Mouse (Mus musculus) liver, embryonic 14.5 days (tissue): Measurements from ENCODE around the gene Hmbs. TPM values are rescaled to one million over a fixed set of nuclear protein-coding genes. Genes with fewer than 3 reads are reported as not detected.

Experiments
- ATAC-seq: fragments of 200-750 bp; cut with Nextera tagmentation; 2 replicates; pipeline ENCODE4 v1.8.0; 2017; ENCODE audit warnings: moderate number of reproducible peaks, mild to moderate bottlenecking, moderate library complexity; ENCODE audit not compliant: insufficient read depth
- DNase-seq, 3 experiments: peaks; one replicate each; pipeline ENCODE4 v3.0.0-alpha.2; 2012 to 2013; ENCODE audit warnings: low read depth in 3 of 3, low spot score in 3 of 3
- H3K27ac ChIP-seq: fragments of 300-500 bp; sonication (generic); 2 replicates; pipeline ENCODE4 v1.5.1; 2014; ENCODE audit warnings: moderate library complexity, mild to moderate bottlenecking, control low read depth, inconsistent platforms
- H3K27me3 ChIP-seq: fragments of 300-500 bp; sonication (generic); 2 replicates; pipeline ENCODE4 v1.6.1; 2014; ENCODE audit warnings: mild to moderate bottlenecking, low read length, moderate library complexity; ENCODE audit not compliant: control insufficient read depth, insufficient read depth
- H3K36me3 ChIP-seq: fragments of 300-500 bp; sonication (generic); replicated peaks from 2 replicates; pipeline ENCODE4 v1.6.1; 2014; ENCODE audit warnings: low read depth; ENCODE audit not compliant: control insufficient read depth, insufficient read depth
- H3K4me1 ChIP-seq, 2 experiments: fragments of 200-500 bp in 1 of 2; fragments of 300-500 bp in 1 of 2; sonication (generic) in 1 of 2; replicated peaks; 2 replicates each; pipeline ENCODE4 v1.6.1; 2012 to 2014; ENCODE audit warnings: antibody characterized with exemption in 1 of 2, inconsistent platforms in 1 of 2, low read length in 1 of 2; ENCODE audit not compliant: control insufficient read depth in 2 of 2, insufficient read depth in 2 of 2
- H3K4me2 ChIP-seq: fragments of 300-500 bp; sonication (generic); 2 replicates; pipeline ENCODE4 v1.6.1; 2014; ENCODE audit warnings: low read depth, mild to moderate bottlenecking, control low read depth, moderate library complexity
- H3K4me3 ChIP-seq, 2 experiments: fragments of 200-500 bp in 1 of 2; fragments of 300-500 bp in 1 of 2; sonication (generic) in 1 of 2; 2 replicates each; pipeline ENCODE4 v1.5.1; 2012 to 2014; ENCODE audit warnings: low read depth in 2 of 2, low read length in 2 of 2, mild to moderate bottlenecking in 2 of 2, control low read depth in 1 of 2, inconsistent platforms in 1 of 2, moderate library complexity in 1 of 2; ENCODE audit not compliant: insufficient read depth in 1 of 2
- H3K9ac ChIP-seq: fragments of 300-500 bp; sonication (generic); replicated peaks from 2 replicates; pipeline ENCODE4 v1.6.1; 2014; ENCODE audit warnings: mild to moderate bottlenecking, control low read depth, moderate library complexity
- H3K9me3 ChIP-seq: fragments of 300-500 bp; sonication (generic); 2 replicates; pipeline ENCODE4 v1.6.1; 2016; ENCODE audit warnings: low read length, mixed read lengths; ENCODE audit not compliant: control insufficient read depth
- CTCF ChIP-seq: IDR thresholded peaks from 2 replicates; pipeline ENCODE4 v1.5.1; 2016; ENCODE audit warnings: antibody characterized with exemption, low read depth, control low read depth
- EP300 ChIP-seq: IDR thresholded peaks from 2 replicates; pipeline ENCODE4 v1.6.1; 2016; ENCODE audit warnings: antibody characterized with exemption, low read depth
- WGBS: fragments of 180-500 bp; shearing (Covaris S2); extraction: QIAGEN DNeasy Blood & Tissue Kit; methylation state at CpG from one replicate; pipeline ENCODE4 v1.1.7; 2014; ENCODE audit not compliant: insufficient replicate concordance; 5-methylcytosine and 5-hydroxymethylcytosine counted together
- polyA plus RNA-seq, 2 experiments: library from polyadenylated mRNA; depleted of rRNA in 1 of 2; stranded (reverse) in 1 of 2; unstranded in 1 of 2; fragments of >200 nt; fragmentation: Nextera tagmentation in 1 of 2; extraction: Ambion mirVana in 1 of 2; gene quantifications; 2 replicates each; pipeline versions ENCODE4 v1.2.1 to v1.2.3; 2012 to 2014

Gene Hmbs
- polyA plus RNA-seq, 2 experiments = 876 to 1,376 TPM

DNA sequence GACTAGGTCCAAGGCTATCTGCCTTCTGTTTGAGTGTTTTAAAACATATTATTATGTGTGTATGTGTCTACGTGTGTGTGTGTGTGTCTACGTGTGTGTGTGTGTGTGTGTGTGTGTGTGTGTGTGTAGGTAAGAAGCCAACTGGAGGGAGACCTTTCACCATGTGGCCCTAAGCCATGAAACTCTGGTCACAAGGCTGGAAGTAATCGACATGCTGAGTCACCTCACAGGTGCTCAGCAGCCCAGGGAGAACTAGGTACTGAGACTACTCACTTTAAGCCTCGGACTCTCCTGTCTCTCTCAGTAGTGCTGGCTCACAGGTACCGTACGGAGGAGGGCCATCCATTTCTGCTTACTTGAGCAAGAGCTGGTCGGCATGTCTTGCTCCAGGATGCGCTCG is 3.1 kb upstream of the Hmbs start:
- H3K4me3 ChIP-seq = no peak overlapping the region
- H3K27me3 ChIP-seq = no peaks in the 10 kb centered on the region
- no peak overlapping the region for H3K9ac ChIP-seq
- peaks cover 12 to 14% of the 10 kb centered on the region in 2 experiments for H3K4me1 ChIP-seq
- H3K4me2 ChIP-seq = no peak overlapping the region
- no peak overlapping the region for H3K27ac ChIP-seq
- TF ChIP-seq CTCF = no peak
- TF ChIP-seq EP300 = no peak
- DNase-seq = no peak
- WGBS = 88% methylated on average over 9 of the region's 9 CpGs
- H3K9me3 ChIP-seq = no peaks in the 10 kb centered on the region
- no peak for ATAC-seq
- peaks cover 31% of the 10 kb centered on the region for H3K36me3 ChIP-seq

DNA sequence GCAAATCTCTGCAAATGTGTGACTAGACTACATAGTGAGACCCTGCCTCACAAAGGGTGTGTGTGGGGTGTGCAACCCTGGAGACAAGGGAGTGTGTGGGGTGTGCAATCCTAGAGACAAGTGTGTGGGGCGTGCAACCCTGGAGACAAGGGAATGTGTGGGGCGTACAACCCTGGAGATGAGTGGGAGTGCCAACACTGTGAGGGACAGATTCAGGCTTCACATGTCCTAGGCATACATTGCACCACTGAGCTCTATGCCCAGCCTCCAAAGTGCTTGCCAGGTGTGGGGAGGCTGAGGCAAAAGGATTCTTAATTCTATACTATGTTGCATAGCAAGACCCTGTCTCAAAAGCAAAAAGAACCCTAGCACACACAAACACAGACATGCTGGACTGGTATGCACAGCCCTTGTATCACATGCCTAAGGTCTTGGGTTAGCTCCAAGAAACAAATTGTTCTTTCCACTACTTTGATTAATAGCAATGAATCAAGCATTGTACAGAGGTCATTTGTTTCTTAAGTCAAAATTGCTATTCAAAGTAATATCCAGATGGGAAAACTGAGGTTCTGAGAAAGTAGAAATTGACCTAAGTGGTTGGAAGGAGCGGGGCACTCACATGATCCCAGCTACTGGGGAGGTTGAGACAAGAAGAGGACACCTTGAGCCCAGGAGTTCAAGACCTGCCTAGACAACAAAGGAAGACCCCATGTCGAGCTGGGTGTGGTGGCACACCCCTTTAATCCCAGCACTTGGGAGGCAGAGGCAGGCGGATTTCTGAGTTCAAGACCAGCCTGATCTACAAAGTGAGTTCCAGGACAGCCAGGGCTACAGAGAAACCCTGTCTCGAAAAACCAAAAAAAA is 1.8 kb upstream of the Hmbs start:
- H3K9ac ChIP-seq = no peak overlapping the region

DNA sequence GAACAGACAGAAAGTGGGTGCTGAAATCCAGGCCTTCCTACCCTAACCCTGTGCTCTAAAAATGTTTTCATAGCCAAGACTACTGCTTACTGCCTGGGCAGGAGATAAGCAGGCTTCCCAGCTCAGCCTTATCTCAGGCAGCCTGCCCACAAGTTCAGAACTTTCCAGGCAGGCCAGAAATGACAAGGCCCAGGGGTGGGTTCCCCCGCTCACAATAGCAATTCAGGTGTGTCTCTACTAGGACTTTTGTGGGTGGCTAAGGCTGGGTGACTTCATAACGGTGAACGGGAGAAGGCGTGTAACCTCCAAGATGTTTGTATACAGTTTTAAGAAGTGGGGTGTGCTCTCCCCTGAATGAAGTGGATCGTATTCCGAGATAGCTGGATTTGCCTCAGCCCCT is 738 bp downstream of the Hmbs start:
- Histone ChIP-seq H3K27ac (peak overlapping the region; percentile 100), H3K4me3 (peak overlapping the region; percentile 95 to 98), H3K4me1 (peaks cover 12 to 16% of the 10 kb centered on the region in 2 experiments), H3K9ac (peak overlapping the region; percentile 96), H3K36me3 (peaks cover 48% of the 10 kb centered on the region), H3K27me3 (no peaks in the 10 kb centered on the region), H3K4me2 (peak overlapping the region; percentile 98), H3K9me3 (no peaks in the 10 kb centered on the region)
- no peak for TF ChIP-seq CTCF
- TF ChIP-seq EP300 = peak; percentile 95
- 0% methylated on average over 6 of the region's 6 CpGs for WGBS
- ATAC-seq (peak; percentile 78), DNase-seq (peak; percentile 80 to 88 (median 87))

More for the DNA sequence above, 1.8 kb upstream of the Hmbs start:
- 75% methylated on average over 6 of the region's 6 CpGs for WGBS
- H3K27ac ChIP-seq = peak overlapping the region; percentile 100; the same call in 1 of the 2 replicates
- H3K36me3 ChIP-seq = peaks cover 42% of the 10 kb centered on the region
- no peak for DNase-seq
- H3K9me3 ChIP-seq = no peaks in the 10 kb centered on the region
- no peak for TF ChIP-seq CTCF
- no peak for TF ChIP-seq EP300
- peaks cover 12 to 14% of the 10 kb centered on the region in 2 experiments for H3K4me1 ChIP-seq
- no peaks in the 10 kb centered on the region for H3K27me3 ChIP-seq
- H3K4me3 ChIP-seq = no peak overlapping the region
- H3K4me2 ChIP-seq = no peak overlapping the region
- no peak for ATAC-seq

DNA sequence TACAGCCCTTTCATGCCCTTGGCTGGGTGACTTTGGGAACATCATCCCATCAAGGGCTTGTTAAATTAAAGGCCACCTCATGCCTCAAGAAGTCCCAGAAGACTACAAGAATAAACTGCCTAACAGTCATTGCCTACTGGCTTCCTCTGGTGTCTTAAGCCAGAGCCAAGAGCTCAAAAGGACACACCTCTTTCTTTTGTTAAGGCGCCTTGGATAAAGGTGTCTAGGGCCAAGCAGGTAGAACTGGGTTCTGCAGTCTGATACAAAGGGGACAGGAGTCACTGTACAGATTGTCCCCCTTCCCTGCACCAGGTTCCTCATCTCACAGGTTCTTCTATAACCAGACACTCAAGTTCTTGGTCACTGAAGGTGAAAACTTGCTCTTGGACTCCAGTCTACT is 1.4 kb downstream of the Hmbs start:
- peak; percentile 4; the same call in 1 of the 2 replicates for ATAC-seq
- H3K9ac ChIP-seq = peak overlapping the region; percentile 96
- 28% methylated on average over 1 of the region's 1 CpGs for WGBS

DNA sequence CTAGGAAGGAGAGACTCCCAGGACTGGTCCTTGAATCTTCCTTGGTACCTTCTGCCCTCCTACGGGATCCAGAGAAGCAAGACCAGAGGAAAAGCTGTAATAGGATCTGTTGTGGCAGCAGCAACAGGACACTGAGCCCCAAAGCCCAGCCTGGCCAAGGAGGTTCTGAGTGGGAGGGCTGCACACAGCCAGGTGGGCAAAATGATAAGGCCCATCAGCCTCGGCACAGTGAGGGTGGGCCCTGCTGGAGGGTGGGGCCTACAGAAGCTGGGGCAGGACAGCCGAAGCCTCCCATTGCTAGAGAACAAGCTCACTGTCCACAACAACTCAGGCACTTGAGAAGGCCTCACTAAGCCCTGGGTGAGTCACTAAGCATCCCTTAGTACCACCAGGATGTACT is 1.9 kb downstream of the Hmbs start:
- H3K4me3 ChIP-seq = peak overlapping the region; percentile 95 to 98
- peak; percentile 78 for ATAC-seq
- H3K27ac ChIP-seq = peak overlapping the region; percentile 100
- WGBS = 9% methylated on average over 3 of the region's 3 CpGs
- H3K36me3 ChIP-seq = peaks cover 48% of the 10 kb centered on the region
- TF ChIP-seq CTCF = no peak
- peak; percentile 95 for TF ChIP-seq EP300
- peak; percentile 89 to 90 (median 90) for DNase-seq
- H3K27me3 ChIP-seq = no peaks in the 10 kb centered on the region
- no peaks in the 10 kb centered on the region for H3K9me3 ChIP-seq
- H3K4me2 ChIP-seq = peak overlapping the region; percentile 98
- peaks cover 12 to 16% of the 10 kb centered on the region in 2 experiments for H3K4me1 ChIP-seq
- peak overlapping the region; percentile 96 for H3K9ac ChIP-seq

More for the DNA sequence above, 1.4 kb downstream of the Hmbs start:
- peak overlapping the region; percentile 98 for H3K4me2 ChIP-seq
- DNase-seq = no peak
- H3K4me3 ChIP-seq = peak overlapping the region; percentile 95 to 98
- TF ChIP-seq EP300 (no peak), CTCF (no peak)
- H3K27ac ChIP-seq = peak overlapping the region; percentile 100
- peaks cover 12 to 16% of the 10 kb centered on the region in 2 experiments for H3K4me1 ChIP-seq
- no peaks in the 10 kb centered on the region for H3K9me3 ChIP-seq
- no peaks in the 10 kb centered on the region for H3K27me3 ChIP-seq
- peaks cover 48% of the 10 kb centered on the region for H3K36me3 ChIP-seq
